Mouse (Mus musculus): ENCODE measurements around the gene Zfp981.
"Not testable (repeated sequence)": the region's sequence is repeated elsewhere in the genome, so short reads cannot be mapped to it uniquely, and the experiment has no call there.

- not testable (repeated sequence) for TF ChIP-seq GATA1 (IDR thresholded peaks at IDR 0.05; ENCODE audit: borderline replicate concordance, low read length); FLI1 (IDR thresholded peaks at IDR 0.05; ENCODE audit: low read length)
Measured at GRCm38 (mm10) chr4:146486753-146487152, 15.1 kb upstream of the Zfp981 start.

Data from megakaryocyte, embryonic 14.5 days (primary cell).